Mouse (Mus musculus): ENCODE measurements at regions not wholly inside any gene's neighbourhood (a gene's known extent, or its start where the extent isn't known, plus 50 kb on each side); places are given as distances from the start of the nearest gene placed in this dataset.

DNA sequence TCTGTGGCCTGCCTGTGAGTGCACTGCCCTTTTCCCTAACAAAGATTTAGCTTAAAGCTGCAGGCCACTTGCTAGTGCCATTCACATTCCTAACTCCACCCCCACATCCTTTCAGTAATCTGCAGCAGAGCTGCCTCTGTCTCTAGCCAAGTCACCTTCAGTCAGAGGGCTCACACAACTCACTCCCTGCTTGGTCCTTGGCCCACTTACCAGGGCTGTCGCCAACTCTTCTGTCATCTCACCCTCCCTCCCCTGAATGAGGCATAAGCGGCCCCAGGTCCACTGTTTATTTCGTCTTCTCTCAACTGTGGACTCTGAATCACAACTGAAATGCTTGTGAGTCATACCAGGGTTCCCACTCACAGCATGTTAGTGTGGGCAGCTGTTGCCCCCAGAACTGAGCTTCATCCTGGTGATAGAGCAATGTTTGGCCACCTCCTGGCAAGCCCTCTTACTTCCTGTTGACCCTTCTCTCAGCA lies 85.5 kb upstream of the Nrp1 start:
- TF ChIP-seq CTCF (IDR thresholded peaks at IDR 0.05; ENCODE audit: borderline replicate concordance, extremely low read depth, insufficient read depth, insufficient read length) (no peak), POLR2A (IDR thresholded peaks at IDR 0.05; ENCODE audit: borderline replicate concordance, extremely low read depth, insufficient read depth, insufficient read length, poor library complexity, severe bottlenecking) (no peak)
- DNase-seq (ENCODE audit: low read depth): peak; percentile 44

DNA sequence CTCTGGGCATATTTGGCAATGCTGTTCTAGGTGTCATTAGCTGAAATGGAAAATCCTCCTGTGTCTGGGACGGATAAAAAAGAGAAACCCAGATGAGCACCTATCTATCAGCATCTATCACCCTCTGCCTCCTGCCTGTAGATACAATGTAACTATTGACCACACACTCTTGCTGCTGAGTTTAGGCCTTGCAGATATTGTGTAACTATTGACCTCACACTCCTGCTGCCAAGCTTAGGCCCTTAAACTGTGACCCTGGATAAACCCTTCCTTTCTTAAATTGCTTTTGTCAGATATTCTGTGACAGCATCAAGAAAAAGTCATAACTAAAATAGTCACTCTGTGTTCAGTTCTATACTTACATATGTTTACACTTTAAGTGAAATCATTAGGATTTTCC lies 81.9 kb upstream of the Nrp1 start:
- no peak for TF ChIP-seq CTCF (IDR thresholded peaks at IDR 0.05; ENCODE audit: borderline replicate concordance, extremely low read depth, insufficient read depth, insufficient read length)
- TF ChIP-seq POLR2A (IDR thresholded peaks at IDR 0.05; ENCODE audit: borderline replicate concordance, extremely low read depth, insufficient read depth, insufficient read length, poor library complexity, severe bottlenecking): no peak
- DNase-seq (ENCODE audit: low read depth): no peak

DNA sequence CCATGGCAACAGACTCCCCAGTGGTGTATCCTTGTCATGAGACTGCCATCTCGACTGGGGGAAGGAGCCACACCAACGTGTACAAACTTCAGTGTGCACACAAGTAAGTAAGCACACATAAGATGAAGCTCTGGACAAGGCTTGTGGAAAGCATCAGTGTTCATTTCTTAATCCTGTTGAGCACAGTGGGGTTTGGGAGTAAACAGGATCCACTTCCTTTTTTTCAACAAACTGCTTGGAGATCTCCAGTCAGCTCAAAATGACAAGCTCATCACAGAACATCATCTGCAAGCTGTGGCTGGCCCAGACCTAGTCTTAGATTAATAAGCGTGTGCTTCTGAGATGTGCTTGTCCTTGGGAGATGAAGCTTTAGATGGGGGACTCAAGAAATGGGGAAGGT lies 75.6 kb upstream of the Nrp1 start:
- TF ChIP-seq CTCF (IDR thresholded peaks at IDR 0.05; ENCODE audit: borderline replicate concordance, extremely low read depth, insufficient read depth, insufficient read length) (no peak), POLR2A (IDR thresholded peaks at IDR 0.05; ENCODE audit: borderline replicate concordance, extremely low read depth, insufficient read depth, insufficient read length, poor library complexity, severe bottlenecking) (no peak)
- DNase-seq (ENCODE audit: low read depth): no peak

DNA sequence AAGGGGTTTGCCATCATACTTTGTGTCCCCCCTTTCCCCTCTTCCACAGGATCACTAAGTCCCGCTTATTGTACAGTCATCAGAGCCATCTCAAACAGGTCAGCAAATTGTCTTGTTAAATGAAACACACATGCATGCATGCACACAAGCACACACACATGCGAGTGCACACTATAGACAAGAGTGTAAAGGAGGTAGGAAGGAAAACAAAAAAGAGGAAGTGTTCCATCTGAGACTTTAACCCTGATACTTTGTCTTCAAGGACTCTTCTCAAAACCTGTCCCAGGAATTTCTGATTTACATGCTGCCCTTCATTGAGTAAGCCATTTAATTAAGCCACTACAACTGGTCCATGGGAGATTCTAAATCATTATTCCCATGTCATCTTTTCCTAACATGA lies 75.0 kb upstream of the Nrp1 start:
- TF ChIP-seq CTCF (IDR thresholded peaks at IDR 0.05; ENCODE audit: borderline replicate concordance, extremely low read depth, insufficient read depth, insufficient read length): no peak
- no peak for TF ChIP-seq POLR2A (IDR thresholded peaks at IDR 0.05; ENCODE audit: borderline replicate concordance, extremely low read depth, insufficient read depth, insufficient read length, poor library complexity, severe bottlenecking)
- DNase-seq (ENCODE audit: low read depth): no peak

DNA sequence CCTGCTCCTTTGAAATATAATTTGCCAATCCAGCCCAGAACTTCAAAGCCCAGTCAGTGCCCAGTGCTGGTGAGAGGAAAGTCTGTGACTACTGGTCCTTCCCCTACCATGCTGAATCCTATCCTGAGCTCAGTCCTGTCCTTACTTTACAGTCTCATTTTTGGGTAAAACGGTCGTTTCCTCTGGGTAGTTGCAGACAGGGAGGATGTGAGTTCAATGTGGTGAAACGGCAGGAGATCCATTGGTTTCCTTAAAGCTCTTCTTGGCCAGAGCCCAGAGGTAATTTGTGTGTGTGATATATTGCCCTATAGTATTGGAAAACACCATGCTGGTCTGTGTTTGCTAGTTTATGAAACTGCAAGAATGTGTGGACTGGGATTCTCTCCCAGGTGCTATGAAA lies 73.6 kb upstream of the Nrp1 start:
- TF ChIP-seq POLR2A (IDR thresholded peaks at IDR 0.05; ENCODE audit: borderline replicate concordance, extremely low read depth, insufficient read depth, insufficient read length, poor library complexity, severe bottlenecking): no peak
- no peak for TF ChIP-seq CTCF (IDR thresholded peaks at IDR 0.05; ENCODE audit: borderline replicate concordance, extremely low read depth, insufficient read depth, insufficient read length)
- DNase-seq (ENCODE audit: low read depth): no peak

DNA sequence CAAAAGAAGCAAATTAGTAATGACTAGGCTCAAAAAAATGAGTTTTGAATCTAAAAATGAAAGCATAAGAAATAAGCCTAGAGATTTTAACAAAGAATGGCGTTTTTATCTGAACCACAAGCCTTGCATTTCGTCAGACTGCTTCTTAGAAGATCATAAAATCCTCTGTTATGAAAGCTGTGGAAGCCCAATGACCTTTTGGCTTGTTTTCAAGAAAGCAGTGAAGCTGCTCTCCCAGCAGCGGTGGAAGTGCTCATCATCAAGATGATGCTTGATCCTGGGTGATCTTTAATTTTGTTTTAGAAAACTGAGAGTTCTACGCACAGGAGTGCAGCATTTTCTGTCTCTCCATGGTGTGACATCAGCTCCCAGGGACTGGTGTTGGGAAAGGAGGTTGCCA lies 68.3 kb upstream of the Nrp1 start:
- TF ChIP-seq CTCF (IDR thresholded peaks at IDR 0.05; ENCODE audit: borderline replicate concordance, extremely low read depth, insufficient read depth, insufficient read length): no peak
- no peak for TF ChIP-seq POLR2A (IDR thresholded peaks at IDR 0.05; ENCODE audit: borderline replicate concordance, extremely low read depth, insufficient read depth, insufficient read length, poor library complexity, severe bottlenecking)

DNA sequence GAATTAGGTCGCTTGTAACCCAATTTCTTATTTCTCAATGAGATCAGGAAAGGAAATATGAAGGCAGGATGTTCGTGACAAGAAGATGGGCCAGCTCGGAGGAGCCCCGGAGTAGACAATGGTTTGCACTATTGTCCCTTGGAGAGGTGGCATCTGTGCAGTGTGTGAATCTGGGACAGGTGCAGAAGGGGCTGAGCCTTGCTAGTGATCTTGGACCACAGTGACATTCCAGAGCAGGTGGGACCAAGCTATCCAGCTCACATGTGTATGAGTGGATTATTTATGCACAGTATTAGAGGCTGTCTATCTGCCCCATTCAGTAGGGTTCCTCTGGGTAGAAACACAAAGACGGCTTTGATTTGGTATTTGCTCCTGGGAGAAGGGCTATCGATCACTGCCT lies 66.0 kb upstream of the Nrp1 start:
- TF ChIP-seq POLR2A (IDR thresholded peaks at IDR 0.05; ENCODE audit: borderline replicate concordance, extremely low read depth, insufficient read depth, insufficient read length, poor library complexity, severe bottlenecking) (no peak), CTCF (IDR thresholded peaks at IDR 0.05; ENCODE audit: borderline replicate concordance, extremely low read depth, insufficient read depth, insufficient read length) (no peak)
- no peak for DNase-seq (ENCODE audit: low read depth)

More for the DNA sequence above, 68.3 kb upstream of the Nrp1 start:
- DNase-seq (ENCODE audit: low read depth): no peak

DNA sequence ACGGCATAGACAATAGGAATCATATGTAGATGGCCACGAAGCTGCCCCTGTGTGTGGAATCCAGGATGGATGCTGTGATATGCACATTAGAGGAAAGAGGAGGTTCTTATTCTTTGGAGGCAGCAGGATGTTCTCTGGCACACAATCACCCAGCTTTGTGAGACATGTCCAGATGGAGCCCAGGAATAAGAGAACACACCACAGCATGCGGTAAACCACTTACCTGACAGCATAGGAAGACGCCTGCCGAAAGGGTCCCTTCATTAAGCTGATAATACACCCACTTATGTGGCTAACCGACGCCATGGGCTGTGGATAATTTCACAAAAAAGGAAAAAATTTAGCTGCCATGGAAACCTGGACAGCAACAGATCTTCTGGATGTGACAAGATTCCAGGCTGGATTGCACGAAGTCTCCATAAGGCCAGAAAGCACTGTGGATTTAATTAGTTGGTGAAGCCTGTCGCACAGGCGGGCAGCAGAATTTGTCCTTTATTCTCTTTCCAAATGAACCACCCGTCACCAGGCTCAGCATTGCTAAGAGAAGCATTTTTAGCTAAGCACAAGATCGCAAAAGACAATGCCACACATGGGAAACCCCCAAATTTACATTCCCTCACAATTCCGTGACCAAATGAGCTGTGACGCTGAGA lies 61.5 kb upstream of the Nrp1 start:
- TF ChIP-seq POLR2A (IDR thresholded peaks at IDR 0.05; ENCODE audit: borderline replicate concordance, extremely low read depth, insufficient read depth, insufficient read length, poor library complexity, severe bottlenecking) (no peak), CTCF (IDR thresholded peaks at IDR 0.05; ENCODE audit: borderline replicate concordance, extremely low read depth, insufficient read depth, insufficient read length) (no peak)
- DNase-seq (ENCODE audit: low read depth): peak; percentile 73

DNA sequence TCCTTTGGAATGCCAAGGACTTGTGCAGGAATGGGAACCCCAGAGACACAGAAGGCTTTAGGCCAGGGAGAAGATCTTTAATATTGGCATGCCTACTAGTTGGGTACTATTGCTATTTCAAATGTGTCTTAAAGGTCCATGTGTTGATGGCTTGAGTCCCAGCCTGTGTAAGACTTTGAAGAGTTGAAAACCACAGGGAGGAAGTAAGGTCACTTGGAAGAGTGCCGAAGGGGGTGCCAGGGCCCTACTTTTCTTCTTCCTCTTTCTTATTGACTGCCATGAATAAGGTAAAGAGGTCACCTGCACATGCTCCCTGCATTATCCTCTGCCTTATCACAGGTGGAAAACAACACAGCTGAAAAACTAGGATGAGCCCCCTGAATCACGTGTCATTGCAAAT lies 56.1 kb upstream of the Nrp1 start:
- no peak for DNase-seq (ENCODE audit: low read depth)
- TF ChIP-seq CTCF (IDR thresholded peaks at IDR 0.05; ENCODE audit: borderline replicate concordance, extremely low read depth, insufficient read depth, insufficient read length): no peak

Data from brain, embryonic 14.5 days (tissue).